Mouse (Mus musculus) central nervous system, embryonic 11.5 days (tissue): Measurements from ENCODE around the gene Bach1. TPM values are rescaled to one million over a fixed set of nuclear protein-coding genes. Genes with fewer than 3 reads are reported as not detected.

Experiments used
- polyA plus RNA-seq: library from polyadenylated mRNA; depleted of rRNA; stranded (reverse); fragments of >200 nt; gene quantifications from 2 replicates; pipeline ENCODE4 v1.2.3, GENCODE M21; 2012; rRNA removed

The Bach1 gene
- polyA plus RNA-seq: 27.0 and 28.9 TPM in 2 replicates

GRCm38 (mm10) chr16:87698692-87699305 is at the start of gene Bach1:
TSS of gene Bach1 (plus strand) at chr16:87698945.

Other genes with a start within 250 kb of the Bach1 start
- 38.8 and 60.1 TPM in 2 replicates for gene Usp16, start 244.2 kb upstream of the Bach1 start, polyA plus RNA-seq
- gene Cct8, start 203.1 kb upstream of the Bach1 start, polyA plus RNA-seq: 328 and 344 TPM in 2 replicates
- gene Map3k7cl, start 145.6 kb upstream of the Bach1 start, polyA plus RNA-seq: 0.10 and 0.36 TPM in 2 replicates